Mouse (Mus musculus) kidney, adult 2 months (tissue): ENCODE data around the gene AL732309.1. TPM values are rescaled to one million over a fixed set of nuclear protein-coding genes. Genes with fewer than 3 reads are reported as not detected.

Source experiments
- DNase-seq: peaks from one replicate; pipeline ENCODE4 v3.0.0; 2021
- H3K27ac ChIP-seq: fragments of 200-500 bp; 2 replicates; pipeline ENCODE4 v1.5.1; 2012; ENCODE audit warnings: low read depth, low read length, control low read depth, inconsistent platforms; ENCODE audit not compliant: insufficient read depth
- H3K27me3 ChIP-seq: fragments of 200-500 bp; replicated peaks from 2 replicates; pipeline ENCODE4 v1.6.1; 2012; ENCODE audit warnings: mild to moderate bottlenecking, moderate library complexity, low read length, inconsistent platforms; ENCODE audit not compliant: control insufficient read depth, insufficient read depth
- H3K36me3 ChIP-seq: fragments of 200-500 bp; 2 replicates; pipeline ENCODE4 v1.6.1; 2012; ENCODE audit warnings: mild to moderate bottlenecking, moderate library complexity, low read length, inconsistent platforms; ENCODE audit not compliant: control insufficient read depth, insufficient read depth
- H3K4me1 ChIP-seq: fragments of 200-500 bp; 2 replicates; pipeline ENCODE4 v1.6.1; 2011; ENCODE audit warnings: low read length; ENCODE audit not compliant: control insufficient read depth, insufficient read depth
- H3K4me3 ChIP-seq: fragments of 200-500 bp; 2 replicates; pipeline ENCODE4 v1.5.1; 2011; ENCODE audit warnings: mild to moderate bottlenecking, low read depth, low read length, control low read depth; ENCODE audit not compliant: insufficient read depth
- CTCF ChIP-seq: fragments of 200-500 bp; conservative IDR thresholded peaks from 2 replicates; pipeline ENCODE4 v1.5.1; 2011; ENCODE audit warnings: low read depth, mild to moderate bottlenecking, control low read depth, low read length, moderate library complexity, mixed read lengths; ENCODE audit not compliant: insufficient read depth, insufficient read length
- POLR2A ChIP-seq: fragments of 200-500 bp; IDR thresholded peaks from one replicate; pipeline ENCODE4 v1.6.1; 2011; ENCODE audit warnings: low read depth, low read length, control low read depth
- WGBS: fragments of 180-500 bp; shearing (Covaris S2); methylation state at CpG from one replicate; pipeline ENCODE4 v1.1.7; 2018; 5-methylcytosine and 5-hydroxymethylcytosine counted together
- polyA plus RNA-seq: library from polyadenylated mRNA; depleted of rRNA; stranded (reverse); fragments of >200 nt; gene quantifications from 2 replicates; pipeline ENCODE4 v1.2.3, GENCODE M21; 2012

Gene AL732309.1
- polyA plus RNA-seq, 1 experiment: 13.0 TPM

- TF ChIP-seq CTCF (no peak), POLR2A (no peak)
- Histone ChIP-seq H3K36me3 (no peaks in the 10 kb centered on the region), H3K4me3 (peak overlapping the region; percentile 58), H3K4me1 (peaks cover 26% of the 10 kb centered on the region), H3K27ac (peak overlapping the region; percentile 95), H3K27me3 (no peaks in the 10 kb centered on the region)
- WGBS: 9% methylated on average over 2 of the region's 2 CpGs
- peak; percentile 86 for DNase-seq
Measured at GRCm38 (mm10) chr2:25266720-25267119, 20.1 kb upstream of the AL732309.1 start.

- H3K4me3 ChIP-seq: peak overlapping the region; percentile 58
- WGBS: 34% methylated on average over 6 of the region's 6 CpGs
- DNase-seq: peak; percentile 66
- TF ChIP-seq CTCF: no peak
- no peak for TF ChIP-seq POLR2A
- peaks cover 21% of the 10 kb centered on the region for H3K4me1 ChIP-seq
- no peaks in the 10 kb centered on the region for H3K36me3 ChIP-seq
- peak overlapping the region; percentile 95 for H3K27ac ChIP-seq
- H3K27me3 ChIP-seq: no peaks in the 10 kb centered on the region
Measured at GRCm38 (mm10) chr2:25265897-25266656, 19.4 kb upstream of the AL732309.1 start.

- TF ChIP-seq CTCF (no peak), POLR2A (no peak)
- H3K4me1 ChIP-seq: peaks cover 20% of the 10 kb centered on the region
- DNase-seq: peak; percentile 94
- peak overlapping the region; percentile 84 for H3K4me3 ChIP-seq
- no peaks in the 10 kb centered on the region for H3K36me3 ChIP-seq
- no peaks in the 10 kb centered on the region for H3K27me3 ChIP-seq
- WGBS: 16% methylated on average over 3 of the region's 3 CpGs
- peak overlapping the region; percentile 95 for H3K27ac ChIP-seq
Measured at GRCm38 (mm10) chr2:25264851-25265250, 18.2 kb upstream of the AL732309.1 start.

GRCm38 (mm10) chr2:25264286-25264660 lies 17.6 kb upstream of the AL732309.1 start:
- peaks cover 20% of the 10 kb centered on the region for H3K4me1 ChIP-seq
- WGBS: 50% methylated on average over 5 of the region's 5 CpGs
- peak overlapping the region; percentile 95 for H3K27ac ChIP-seq
- TF ChIP-seq POLR2A (no peak), CTCF (no peak)
- no peaks in the 10 kb centered on the region for H3K27me3 ChIP-seq
- peak overlapping the region; percentile 84 for H3K4me3 ChIP-seq
- no peaks in the 10 kb centered on the region for H3K36me3 ChIP-seq
- no peak for DNase-seq

GRCm38 (mm10) chr2:25263623-25264285 lies 17.1 kb upstream of the AL732309.1 start:
- TF ChIP-seq CTCF: no peak
- no peak for TF ChIP-seq POLR2A
- Histone ChIP-seq H3K27me3 (no peaks in the 10 kb centered on the region), H3K4me3 (peak overlapping the region; percentile 84), H3K36me3 (no peaks in the 10 kb centered on the region), H3K4me1 (peaks cover 20% of the 10 kb centered on the region), H3K27ac (peak overlapping the region; percentile 95)
- DNase-seq: no peak
- 25% methylated on average over 12 of the region's 12 CpGs for WGBS

GRCm38 (mm10) chr2:25262795-25263622 lies 16.3 kb upstream of the AL732309.1 start:
- WGBS: under 1% methylated on average over 82 of the region's 82 CpGs
- peak overlapping the region; percentile 95 for H3K27ac ChIP-seq
- peaks cover 19% of the 10 kb centered on the region for H3K4me1 ChIP-seq
- H3K36me3 ChIP-seq: no peaks in the 10 kb centered on the region
- H3K4me3 ChIP-seq: peak overlapping the region; percentile 84
- no peaks in the 10 kb centered on the region for H3K27me3 ChIP-seq
- TF ChIP-seq CTCF: no peak
- TF ChIP-seq POLR2A: no peak
- no peak for DNase-seq

- H3K4me1 ChIP-seq: peaks cover 12% of the 10 kb centered on the region
- TF ChIP-seq CTCF (no peak), POLR2A (no peak)
- H3K27ac ChIP-seq: peak within 1 kb of the TSS; percentile 95
- H3K36me3 ChIP-seq: no peaks in the 10 kb centered on the region
- WGBS: under 1% methylated on average over 39 of the region's 39 CpGs
- DNase-seq: peak; percentile 99
- H3K27me3 ChIP-seq: no peaks in the 10 kb centered on the region
- H3K4me3 ChIP-seq: peak within 1 kb of the TSS; percentile 84
Measured at GRCm38 (mm10) chr2:25262291-25262767, 15.7 kb upstream of the AL732309.1 start, which contains the start of gene Tprn. Gene Tprn, plus strand, starts transcription at chr2:25262618.
